Mouse (Mus musculus) hindbrain, embryonic 12.5 days (tissue): ENCODE measurements around the gene Morc2a. TPM values are rescaled to one million over a fixed set of nuclear protein-coding genes. Genes with fewer than 3 reads are reported as not detected.
"Not testable (repeated sequence)": the region's sequence is repeated elsewhere in the genome, so short reads cannot be mapped to it uniquely, and the experiment has no call there.

Experiments
- ATAC-seq: fragments of 200-750 bp; cut with Nextera tagmentation; 2 replicates; pipeline ENCODE4 v1.8.0; 2017; ENCODE audit warnings: moderate TSS enrichment; ENCODE audit not compliant: low FRiP score
- H3K27ac ChIP-seq: fragments of 300-500 bp; sonication (generic); 2 replicates; pipeline ENCODE4 v1.5.1; 2016; ENCODE audit warnings: mild to moderate bottlenecking
- H3K27me3 ChIP-seq: fragments of 300-500 bp; sonication (generic); 2 replicates; pipeline ENCODE4 v1.6.1; 2016; ENCODE audit warnings: mild to moderate bottlenecking
- H3K36me3 ChIP-seq: fragments of 300-500 bp; sonication (generic); 2 replicates; pipeline ENCODE4 v1.6.1; 2016; ENCODE audit warnings: mild to moderate bottlenecking
- H3K4me1 ChIP-seq: fragments of 300-500 bp; sonication (generic); 2 replicates; pipeline ENCODE4 v1.6.1; 2016
- H3K4me2 ChIP-seq: fragments of 300-500 bp; sonication (generic); replicated peaks from 2 replicates; pipeline ENCODE4 v1.6.1; 2016; ENCODE audit warnings: mild to moderate bottlenecking
- H3K4me3 ChIP-seq: fragments of 300-500 bp; sonication (generic); 2 replicates; pipeline ENCODE4 v1.5.1; 2016; ENCODE audit warnings: mild to moderate bottlenecking
- H3K9ac ChIP-seq: fragments of 300-500 bp; sonication (generic); 2 replicates; pipeline ENCODE4 v1.6.1; 2016; ENCODE audit warnings: mild to moderate bottlenecking, moderate library complexity
- H3K9me3 ChIP-seq: fragments of 300-500 bp; sonication (generic); replicated peaks from 2 replicates; pipeline ENCODE4 v1.6.1; 2016; ENCODE audit warnings: mild to moderate bottlenecking
- WGBS: fragments of 180-500 bp; shearing (Covaris S2); methylation state at CpG from one replicate; pipeline ENCODE4 v1.1.7; 2016; 5-methylcytosine and 5-hydroxymethylcytosine counted together
- polyA plus RNA-seq: library from polyadenylated mRNA; unstranded; fragments of >200 nt; fragmentation: Nextera tagmentation; extraction: Ambion mirVana; gene quantifications from 2 replicates; pipeline ENCODE4 v1.2.1, GENCODE M21; 2016

Morc2a gene
- polyA plus RNA-seq: 54.0 and 58.9 TPM in 2 replicates

GRCm38 (mm10) chr11:3648964-3649841 lies at the start of gene Morc2a:
Morc2a (plus strand) TSS chr11:3649191.
- H3K4me2 ChIP-seq: peak within 1 kb of the TSS; percentile 76
- no peaks in the 10 kb centered on the region for H3K27me3 ChIP-seq
- peak; percentile 97 for ATAC-seq
- H3K4me1 ChIP-seq: peaks cover 17% of the 10 kb centered on the region
- peak within 1 kb of the TSS; percentile 94 for H3K27ac ChIP-seq
- WGBS: 2% methylated on average over 80 of the region's 81 CpGs
- H3K9me3 ChIP-seq: peaks cover 17% of the 10 kb centered on the region
- H3K4me3 ChIP-seq: peak within 1 kb of the TSS; percentile 91
- H3K36me3 ChIP-seq: peaks cover 31% of the 10 kb centered on the region
- peak within 1 kb of the TSS; percentile 94 for H3K9ac ChIP-seq

DNA sequence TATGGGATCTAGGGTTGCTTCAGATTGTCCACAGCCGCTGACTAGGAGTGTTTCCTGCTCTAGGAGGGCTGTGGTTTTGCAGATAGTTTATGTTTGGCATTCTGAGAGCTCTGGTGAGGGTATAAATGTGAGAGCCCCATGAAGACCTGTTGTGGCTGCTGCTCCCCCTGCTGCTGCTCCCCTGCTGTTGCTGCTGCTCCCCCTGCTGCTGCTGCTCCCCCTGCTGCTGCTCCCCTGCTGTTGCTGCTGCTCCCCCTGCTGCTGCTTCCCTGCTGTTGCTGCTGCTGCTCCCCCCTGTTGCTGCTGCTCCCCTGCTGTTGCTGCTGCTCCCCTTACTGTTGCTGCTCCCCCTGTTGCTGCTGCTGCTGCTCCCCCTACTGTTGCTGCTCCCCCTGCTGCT lies 47.0 kb upstream of the Morc2a start:
- ATAC-seq, H3K4me3 ChIP-seq: not testable (repeated sequence)
- WGBS: 67% methylated on average over 1 of the region's 1 CpGs

GRCm38 (mm10) chr11:3602687-3603086 lies 46.3 kb upstream of the Morc2a start:
- ATAC-seq, H3K27ac ChIP-seq, H3K27me3 ChIP-seq, H3K9me3 ChIP-seq, H3K36me3 ChIP-seq, H3K4me1 ChIP-seq, H3K4me2 ChIP-seq, H3K9ac ChIP-seq, H3K4me3 ChIP-seq: not testable (repeated sequence)
- 49% methylated on average over 2 of the region's 2 CpGs for WGBS

More for the DNA sequence above, 47.0 kb upstream of the Morc2a start:
- H3K36me3 ChIP-seq, H3K4me1 ChIP-seq, H3K4me2 ChIP-seq, H3K27me3 ChIP-seq, H3K9me3 ChIP-seq, H3K27ac ChIP-seq, H3K9ac ChIP-seq: not testable (repeated sequence)

DNA sequence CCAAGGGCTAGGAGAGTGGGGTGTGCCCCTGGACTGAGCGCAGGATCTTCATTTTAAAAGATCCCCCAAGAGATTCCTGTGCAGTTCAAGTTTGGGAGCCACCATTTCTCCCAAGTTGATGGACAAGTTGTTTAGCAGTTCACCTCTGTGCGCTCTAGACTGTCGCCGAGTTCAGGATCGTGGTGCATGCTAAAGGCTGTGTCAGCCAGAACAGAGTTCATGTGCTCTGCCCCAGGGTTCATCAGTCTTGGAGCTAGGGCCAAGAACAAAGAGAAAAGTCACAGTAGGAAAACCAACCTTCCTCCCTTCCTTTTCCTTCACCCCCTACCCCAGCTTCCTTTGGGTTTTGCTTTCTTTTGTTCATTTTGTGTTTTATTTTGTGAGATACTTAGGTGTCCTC lies 42.5 kb upstream of the Morc2a start:
- ATAC-seq: no peak
- 85% methylated on average over 5 of the region's 5 CpGs for WGBS
- H3K27ac ChIP-seq: no peak overlapping the region
- H3K4me3 ChIP-seq: no peak overlapping the region
- no peaks in the 10 kb centered on the region for H3K4me1 ChIP-seq
- no peaks in the 10 kb centered on the region for H3K9me3 ChIP-seq
- no peak overlapping the region for H3K9ac ChIP-seq
- H3K36me3 ChIP-seq: no peaks in the 10 kb centered on the region
- H3K4me2 ChIP-seq: no peak overlapping the region
- no peaks in the 10 kb centered on the region for H3K27me3 ChIP-seq

DNA sequence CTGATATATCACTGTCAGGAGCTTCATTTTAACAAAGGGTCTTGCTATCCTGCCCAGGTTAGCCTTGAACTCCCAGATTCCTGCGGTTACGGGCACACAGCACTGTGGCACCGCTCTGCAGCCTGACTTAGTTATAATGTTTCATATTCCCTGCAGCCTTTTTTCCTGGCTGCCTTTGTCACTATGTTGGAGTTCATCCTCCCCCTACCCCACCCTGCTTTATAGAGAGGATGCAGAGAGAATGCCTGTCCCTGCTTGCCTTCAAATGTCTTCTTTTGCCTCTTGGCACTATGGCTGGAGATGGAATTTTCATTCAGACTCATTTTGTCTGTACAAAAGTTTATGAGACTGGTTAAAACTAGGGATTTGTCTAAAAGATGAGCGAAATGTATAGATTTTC lies 33.4 kb upstream of the Morc2a start:
- no peaks in the 10 kb centered on the region for H3K4me1 ChIP-seq
- H3K4me2 ChIP-seq: no peak overlapping the region
- no peak overlapping the region for H3K9ac ChIP-seq
- ATAC-seq: no peak
- H3K36me3 ChIP-seq: no peaks in the 10 kb centered on the region
- H3K4me3 ChIP-seq: no peak overlapping the region
- H3K9me3 ChIP-seq: no peaks in the 10 kb centered on the region
- WGBS: 92% methylated on average over 4 of the region's 4 CpGs
- H3K27ac ChIP-seq: no peak overlapping the region
- no peaks in the 10 kb centered on the region for H3K27me3 ChIP-seq

DNA sequence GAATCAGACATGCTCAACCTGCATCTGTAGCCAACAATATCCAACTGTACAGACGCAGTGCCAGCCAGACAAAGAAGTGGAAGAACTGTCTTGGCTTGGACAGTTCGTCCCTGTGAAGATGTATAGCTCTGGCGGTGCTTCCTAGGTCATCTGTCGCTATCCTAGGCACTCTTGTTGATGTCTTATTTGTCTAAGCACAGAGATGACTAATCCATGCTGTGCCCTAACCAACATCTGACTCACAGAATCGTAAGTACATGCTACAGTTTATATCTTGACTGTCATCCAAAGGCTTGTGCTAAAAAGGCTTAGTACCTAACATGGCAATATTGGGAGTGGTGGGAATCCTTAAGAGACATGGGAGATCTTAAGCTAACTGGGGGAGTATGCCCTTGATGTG lies 26.2 kb upstream of the Morc2a start:
- H3K27ac ChIP-seq: no peak overlapping the region
- no peaks in the 10 kb centered on the region for H3K9me3 ChIP-seq
- 84% methylated on average over 5 of the region's 5 CpGs for WGBS
- H3K9ac ChIP-seq: no peak overlapping the region
- no peak overlapping the region for H3K4me2 ChIP-seq
- no peak overlapping the region for H3K4me3 ChIP-seq
- ATAC-seq: no peak
- H3K27me3 ChIP-seq: peaks cover 5% of the 10 kb centered on the region
- no peaks in the 10 kb centered on the region for H3K36me3 ChIP-seq
- no peaks in the 10 kb centered on the region for H3K4me1 ChIP-seq

DNA sequence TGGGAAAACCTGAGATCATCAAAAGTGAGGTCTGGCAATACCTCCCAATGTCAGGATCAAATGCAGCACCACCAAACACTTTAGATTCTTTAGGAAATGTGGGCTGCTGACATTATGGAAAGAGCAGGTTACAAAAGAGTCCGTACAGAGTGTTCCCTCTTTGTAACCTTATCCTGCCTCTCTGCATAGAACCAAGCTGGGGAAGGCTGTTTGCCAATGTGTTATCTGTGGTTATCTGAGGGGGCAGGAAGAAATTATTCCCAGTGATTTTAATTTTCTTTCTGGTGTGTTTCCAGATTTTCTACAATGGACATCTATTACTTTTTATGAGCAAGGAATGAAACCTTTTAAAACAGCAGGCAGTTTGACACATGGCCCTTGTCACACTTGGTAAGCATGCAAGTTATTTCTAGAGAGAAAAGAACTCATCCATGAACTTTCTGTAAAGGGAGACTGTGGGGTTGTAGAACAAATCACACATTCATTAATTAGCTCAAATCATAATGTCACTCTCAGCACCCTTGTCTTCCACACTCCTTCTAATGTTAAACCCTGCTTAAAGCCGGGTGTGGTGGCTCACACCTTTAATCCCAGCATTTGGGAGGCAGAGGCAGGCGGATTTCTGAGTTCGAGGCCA lies 24.5 kb upstream of the Morc2a start:
- H3K27me3 ChIP-seq: peaks cover 20% of the 10 kb centered on the region
- H3K4me2 ChIP-seq: no peak overlapping the region
- no peak overlapping the region for H3K4me3 ChIP-seq
- H3K27ac ChIP-seq: no peak overlapping the region
- H3K4me1 ChIP-seq: peaks cover 10% of the 10 kb centered on the region
- WGBS: 87% methylated on average over 4 of the region's 4 CpGs
- no peak for ATAC-seq
- no peak overlapping the region for H3K9ac ChIP-seq
- no peaks in the 10 kb centered on the region for H3K9me3 ChIP-seq
- no peaks in the 10 kb centered on the region for H3K36me3 ChIP-seq

DNA sequence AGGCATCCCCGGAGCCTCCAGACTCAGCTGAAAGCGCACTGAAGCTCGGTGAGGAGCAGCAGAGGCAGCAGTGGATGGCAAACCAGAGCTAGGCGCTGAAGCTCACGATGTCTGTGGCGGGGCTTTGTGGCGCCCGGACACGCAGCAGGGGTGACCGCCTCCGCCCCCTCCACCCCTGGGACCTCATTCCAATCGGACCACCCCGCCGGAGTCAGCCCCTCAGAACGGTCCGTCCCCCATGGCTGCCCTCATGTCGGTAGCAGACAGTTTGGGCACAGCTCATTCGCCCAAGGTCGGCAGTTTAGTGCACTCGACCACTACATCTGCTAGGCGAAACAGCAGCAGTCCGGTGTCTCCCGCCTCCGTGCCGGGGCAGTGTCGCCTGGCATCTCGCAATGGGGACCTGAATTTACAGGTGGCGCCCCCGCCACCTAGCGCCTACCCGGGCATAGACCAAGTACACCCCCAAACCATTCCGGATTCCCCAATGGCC lies 19.9 kb upstream of the Morc2a start:
- under 1% methylated on average over 32 of the region's 32 CpGs for WGBS
- no peak for ATAC-seq
- Histone ChIP-seq H3K4me3 (peak overlapping the region; percentile 45), H3K9me3 (no peaks in the 10 kb centered on the region), H3K4me2 (peak overlapping the region; percentile 81), H3K9ac (peak overlapping the region; percentile 57), H3K27me3 (peaks cover 21% of the 10 kb centered on the region), H3K4me1 (peaks cover 10% of the 10 kb centered on the region), H3K27ac (no peak overlapping the region), H3K36me3 (no peaks in the 10 kb centered on the region)

DNA sequence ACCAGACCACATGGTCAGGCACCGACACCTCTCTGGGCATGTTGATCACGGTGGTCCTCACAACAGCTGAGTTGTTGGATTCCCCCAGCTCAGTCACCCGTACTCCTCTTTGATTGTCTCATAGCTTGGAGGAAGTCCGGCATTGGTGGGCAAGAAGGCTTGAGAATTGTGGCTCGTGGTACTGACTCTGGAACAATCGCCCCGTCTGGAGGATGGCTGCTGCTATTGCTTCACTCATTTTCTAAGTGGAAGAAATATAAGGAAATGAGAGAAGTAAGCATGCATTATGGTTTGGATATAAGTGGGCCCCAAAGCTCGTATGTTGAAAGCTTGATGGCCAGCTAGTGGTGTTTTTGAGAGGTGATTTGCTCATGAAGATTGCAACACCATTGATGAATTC lies 15.7 kb upstream of the Morc2a start:
- not testable (repeated sequence) for H3K4me1 ChIP-seq, H3K4me2 ChIP-seq, H3K9me3 ChIP-seq, H3K4me3 ChIP-seq, H3K9ac ChIP-seq, H3K27ac ChIP-seq, H3K36me3 ChIP-seq, ATAC-seq
- H3K27me3 ChIP-seq: peaks cover 12% of the 10 kb centered on the region
- WGBS: 85% methylated on average over 8 of the region's 8 CpGs

DNA sequence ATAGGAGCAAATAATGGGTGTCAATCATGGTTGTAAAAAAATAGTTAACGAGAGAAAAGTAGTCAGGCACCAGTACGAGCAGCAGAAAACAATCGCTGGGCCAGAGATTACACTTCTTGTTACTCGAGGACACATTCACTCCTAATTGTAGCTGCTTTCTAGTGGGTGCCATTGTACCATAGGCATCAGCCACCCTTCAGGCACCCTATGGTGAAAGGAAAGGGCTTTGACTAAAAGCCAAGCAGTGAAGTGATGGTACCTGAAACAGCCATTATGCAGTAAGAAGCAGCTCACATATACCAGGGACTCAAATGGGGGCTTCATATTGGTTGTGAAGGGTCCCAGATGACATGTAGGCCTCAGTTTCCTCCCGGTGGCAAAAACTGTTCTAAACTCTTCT lies 1.3 kb upstream of the Morc2a start:
- Histone ChIP-seq H3K4me2 (peak overlapping the region; percentile 61), H3K9me3 (peaks cover 17% of the 10 kb centered on the region), H3K27ac (no peak overlapping the region), H3K9ac (peak overlapping the region; percentile 94; the same call in 1 of the 2 replicates), H3K4me3 (peak overlapping the region; percentile 91), H3K27me3 (no peaks in the 10 kb centered on the region), H3K36me3 (peaks cover 43% of the 10 kb centered on the region), H3K4me1 (peaks cover 17% of the 10 kb centered on the region)
- no peak for ATAC-seq
- WGBS: 86% methylated on average over 5 of the region's 5 CpGs

GRCm38 (mm10) chr11:3648305-3648963 lies 557 bp upstream of the Morc2a start:
- Histone ChIP-seq H3K36me3 (peaks cover 35% of the 10 kb centered on the region), H3K9ac (peak overlapping the region; percentile 94)
- WGBS: 1% methylated on average over 57 of the region's 62 CpGs

DNA sequence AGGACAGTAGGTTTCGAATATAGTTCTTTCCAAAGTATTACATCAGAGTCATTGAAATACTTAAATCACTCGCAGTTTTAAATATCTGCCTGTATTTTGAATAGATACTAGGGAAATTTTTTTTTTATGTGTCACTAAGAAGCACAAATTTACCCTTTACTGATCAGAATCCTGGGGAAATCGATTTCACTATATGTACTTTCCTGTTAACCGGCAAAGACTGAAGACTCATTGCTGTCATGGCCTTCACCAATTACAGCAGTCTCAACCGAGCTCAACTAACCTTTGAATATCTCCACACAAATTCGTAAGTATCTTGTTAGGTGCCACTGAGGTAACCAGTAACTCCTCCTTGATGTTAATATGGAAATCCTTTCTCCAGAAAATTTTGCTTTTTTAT lies 1.1 kb downstream of the Morc2a start:
- H3K4me1 ChIP-seq: peaks cover 17% of the 10 kb centered on the region
- WGBS: 95% methylated on average over 6 of the region's 6 CpGs

More at GRCm38 (mm10) chr11:3648305-3648963, 557 bp upstream of the Morc2a start:
- no peaks in the 10 kb centered on the region for H3K27me3 ChIP-seq
- peak; percentile 52 for ATAC-seq
- H3K9me3 ChIP-seq: peaks cover 17% of the 10 kb centered on the region
- peak overlapping the region; percentile 94 for H3K27ac ChIP-seq
- H3K4me1 ChIP-seq: peaks cover 17% of the 10 kb centered on the region
- H3K4me2 ChIP-seq: peak overlapping the region; percentile 61
- H3K4me3 ChIP-seq: peak overlapping the region; percentile 91

More for the DNA sequence above, 1.1 kb downstream of the Morc2a start:
- Histone ChIP-seq H3K36me3 (peaks cover 23% of the 10 kb centered on the region), H3K27me3 (no peaks in the 10 kb centered on the region), H3K9me3 (peaks cover 8% of the 10 kb centered on the region), H3K9ac (no peak overlapping the region), H3K4me3 (peak overlapping the region; percentile 91), H3K27ac (no peak overlapping the region), H3K4me2 (peak overlapping the region; percentile 76)
- no peak for ATAC-seq
